Mouse (Mus musculus) midbrain, embryonic 14.5 days (tissue): ENCODE measurements around the gene Gm21973. TPM values are rescaled to one million over a fixed set of nuclear protein-coding genes. Genes with fewer than 3 reads are reported as not detected.

Experiments
- ATAC-seq: fragments of 200-750 bp; cut with Nextera tagmentation; 2 replicates; pipeline ENCODE4 v1.8.0; 2017; ENCODE audit warnings: moderate number of reproducible peaks, moderate library complexity; ENCODE audit not compliant: low FRiP score, low TSS enrichment
- DNase-seq: peaks from one replicate; pipeline ENCODE4 v3.0.0-alpha.2; 2015
- H3K27ac ChIP-seq: fragments of 300-500 bp; sonication (generic); replicated peaks from 2 replicates; pipeline ENCODE4 v1.5.1; 2014; ENCODE audit warnings: mild to moderate bottlenecking, low read depth, low read length, moderate library complexity
- H3K27me3 ChIP-seq: fragments of 300-500 bp; sonication (generic); 2 replicates; pipeline ENCODE4 v1.6.1; 2014; ENCODE audit warnings: low read length, control low read depth, mixed read lengths; ENCODE audit not compliant: control insufficient read depth, insufficient read depth
- H3K36me3 ChIP-seq: fragments of 300-500 bp; sonication (generic); 2 replicates; pipeline ENCODE4 v1.6.1; 2014; ENCODE audit warnings: low read length, control low read depth; ENCODE audit not compliant: control insufficient read depth, insufficient read depth
- H3K4me1 ChIP-seq: fragments of 300-500 bp; sonication (generic); 2 replicates; pipeline ENCODE4 v1.6.1; 2014; ENCODE audit warnings: mild to moderate bottlenecking, antibody characterized with exemption, low read length, control low read depth; ENCODE audit not compliant: control insufficient read depth, insufficient read depth
- H3K4me2 ChIP-seq: fragments of 300-500 bp; sonication (generic); 2 replicates; pipeline ENCODE4 v1.6.1; 2014; ENCODE audit warnings: mild to moderate bottlenecking, low read length, moderate library complexity
- H3K4me3 ChIP-seq: fragments of 300-500 bp; sonication (generic); replicated peaks from 2 replicates; pipeline ENCODE4 v1.5.1; 2014; ENCODE audit warnings: low read depth, low read length
- H3K9ac ChIP-seq: fragments of 300-500 bp; sonication (generic); replicated peaks from 2 replicates; pipeline ENCODE4 v1.6.1; 2014; ENCODE audit warnings: mild to moderate bottlenecking, low read length, moderate library complexity
- H3K9me3 ChIP-seq: fragments of 300-500 bp; sonication (generic); 2 replicates; pipeline ENCODE4 v1.6.1; 2016; ENCODE audit warnings: low read length, control low read depth, mixed read lengths; ENCODE audit not compliant: control insufficient read depth
- WGBS: fragments of 180-500 bp; shearing (Covaris S2); extraction: QIAGEN DNeasy Blood & Tissue Kit; methylation state at CpG from one replicate; pipeline ENCODE4 v1.1.7; 2014; 5-methylcytosine and 5-hydroxymethylcytosine counted together
- polyA plus RNA-seq: library from polyadenylated mRNA; unstranded; fragments of >200 nt; fragmentation: Nextera tagmentation; extraction: Ambion mirVana; gene quantifications from 2 replicates; pipeline ENCODE4 v1.2.1, GENCODE M21; 2014

Gene Gm21973
- polyA plus RNA-seq, 1 experiment from 2014 or later = not detected

DNA sequence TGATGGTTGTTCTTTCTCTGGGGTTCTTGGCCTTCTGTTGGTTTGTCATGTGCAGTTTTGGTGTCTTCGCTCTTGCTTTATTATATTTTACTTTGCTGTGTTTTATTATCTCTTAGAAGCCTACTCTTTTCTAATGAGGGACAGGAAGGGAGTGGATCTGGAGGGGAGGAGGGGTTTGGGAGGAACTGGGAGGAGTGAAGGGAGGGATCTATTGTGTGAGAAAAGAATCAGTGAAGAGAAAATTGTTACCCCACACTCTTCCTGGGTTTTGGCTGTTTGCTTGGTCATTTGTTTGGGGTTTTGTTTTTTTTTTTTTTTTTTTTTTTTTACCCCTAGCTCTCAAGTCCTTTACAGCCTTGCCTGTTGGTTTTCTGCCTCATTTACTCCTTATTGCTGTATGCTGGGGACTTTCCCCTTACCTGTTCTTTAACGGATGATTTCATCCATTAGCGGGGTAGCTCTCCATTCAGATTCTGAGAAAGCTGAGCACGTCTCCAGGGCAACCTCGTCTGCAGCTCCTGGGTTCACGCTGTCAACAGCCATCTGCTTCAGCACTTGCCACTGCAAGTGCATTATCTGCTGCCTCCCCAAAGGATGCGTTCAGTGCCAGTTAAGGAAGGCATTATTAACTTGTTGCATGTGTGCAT, 96.1 kb downstream of the Gm21973 start:
- Histone ChIP-seq H3K4me2 (no peak overlapping the region), H3K9me3 (no peaks in the 10 kb centered on the region), H3K9ac (no peak overlapping the region), H3K4me3 (no peak overlapping the region), H3K27me3 (no peaks in the 10 kb centered on the region), H3K36me3 (no peaks in the 10 kb centered on the region), H3K27ac (no peak overlapping the region), H3K4me1 (no peaks in the 10 kb centered on the region)
- ATAC-seq = 0 out of 2 replicates have a peak, but pooled peaks have one; percentile 43
- peak; percentile 47 for DNase-seq
- 13% methylated on average over 7 of the region's 7 CpGs for WGBS

DNA sequence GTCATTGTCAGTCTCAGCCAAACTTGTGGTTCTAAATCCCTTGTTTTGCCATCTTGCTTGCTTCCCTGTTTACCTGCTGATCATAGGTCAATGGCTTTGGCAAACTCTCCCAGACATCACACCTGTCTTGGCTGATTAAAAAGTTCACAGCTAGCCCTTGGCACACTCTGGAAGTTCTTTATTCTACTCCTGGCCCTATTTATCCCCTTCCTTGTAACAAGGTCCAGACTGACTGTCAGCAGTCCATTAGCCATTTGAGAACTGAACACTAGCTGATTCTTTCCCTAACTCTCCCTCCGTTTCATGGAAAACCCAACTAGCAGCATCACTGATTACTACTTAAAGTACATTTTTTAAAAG, 96.6 kb downstream of the Gm21973 start:
- Histone ChIP-seq H3K36me3 (no peaks in the 10 kb centered on the region), H3K9ac (no peak overlapping the region), H3K4me3 (no peak overlapping the region), H3K27me3 (no peaks in the 10 kb centered on the region), H3K4me1 (no peaks in the 10 kb centered on the region), H3K9me3 (no peaks in the 10 kb centered on the region), H3K4me2 (no peak overlapping the region), H3K27ac (no peak overlapping the region)
- DNase-seq = no peak
- WGBS = 26% methylated on average over 1 of the region's 1 CpGs
- no peak for ATAC-seq

Other genes with a start within 250 kb of the Gm21973 start
- 1.4 and 1.6 TPM in 2 replicates for gene Prlr, start 148.1 kb upstream of the Gm21973 start, polyA plus RNA-seq
- not detected in 2 replicates for gene Agxt2, start 33.2 kb downstream of the Gm21973 start, polyA plus RNA-seq
- 10.4 and 12.3 TPM in 2 replicates for gene Dnajc21, start 145.1 kb downstream of the Gm21973 start, polyA plus RNA-seq
- gene Brix1, start 160.6 kb downstream of the Gm21973 start, polyA plus RNA-seq = 71.9 and 73.3 TPM in 2 replicates
- gene Rad1, start 160.6 kb downstream of the Gm21973 start, polyA plus RNA-seq = 13.5 and 19.7 TPM in 2 replicates
- gene Ttc23l, start 233.3 kb downstream of the Gm21973 start, polyA plus RNA-seq = 0.11 TPM in 1 of 2 replicates, not detected in the other